Mouse (Mus musculus) forebrain, embryonic 11.5 days (tissue): ENCODE measurements around the gene Rfx4. TPM values are rescaled to one million over a fixed set of nuclear protein-coding genes. Genes with fewer than 3 reads are reported as not detected.

Source experiments
- ATAC-seq: fragments of 200-750 bp; cut with Nextera tagmentation; replicated peaks from 2 replicates; pipeline ENCODE4 v1.8.0; 2017; ENCODE audit warnings: moderate TSS enrichment; ENCODE audit not compliant: low FRiP score
- DNase-seq: peaks from one replicate; pipeline ENCODE4 v3.0.0-alpha.2; 2017; ENCODE audit warnings: low spot score
- H3K27ac ChIP-seq: fragments of 300-500 bp; sonication (generic); 2 replicates; pipeline ENCODE4 v1.5.1; 2014; ENCODE audit warnings: low read depth, low read length
- H3K27me3 ChIP-seq: fragments of 300-500 bp; sonication (generic); 2 replicates; pipeline ENCODE4 v1.6.1; 2014; ENCODE audit warnings: mild to moderate bottlenecking, low read length, mixed read lengths; ENCODE audit not compliant: control insufficient read depth, insufficient read depth
- H3K36me3 ChIP-seq: fragments of 300-500 bp; sonication (generic); 2 replicates; pipeline ENCODE4 v1.6.1; 2014; ENCODE audit warnings: mild to moderate bottlenecking, low read length, moderate library complexity, mixed read lengths; ENCODE audit not compliant: control insufficient read depth, insufficient read depth
- H3K4me1 ChIP-seq: fragments of 300-500 bp; sonication (generic); replicated peaks from 2 replicates; pipeline ENCODE4 v1.6.1; 2014; ENCODE audit warnings: low read length, mixed read lengths; ENCODE audit not compliant: control insufficient read depth, insufficient read depth
- H3K4me2 ChIP-seq: fragments of 300-500 bp; sonication (generic); 2 replicates; pipeline ENCODE4 v1.6.1; 2014; ENCODE audit warnings: low read depth, mild to moderate bottlenecking, low read length, moderate library complexity, mixed read lengths; ENCODE audit not compliant: severe bottlenecking
- H3K4me3 ChIP-seq: fragments of 300-500 bp; sonication (generic); 2 replicates; pipeline ENCODE4 v1.5.1; 2014; ENCODE audit warnings: low read depth, low read length
- H3K9ac ChIP-seq: fragments of 300-500 bp; sonication (generic); 2 replicates; pipeline ENCODE4 v1.6.1; 2014; ENCODE audit warnings: low read length
- H3K9me3 ChIP-seq: fragments of 300-500 bp; sonication (generic); 2 replicates; pipeline ENCODE4 v1.6.1; 2016; ENCODE audit warnings: low read length, mixed read lengths; ENCODE audit not compliant: control insufficient read depth
- WGBS: fragments of 180-500 bp; shearing (Covaris S2); extraction: QIAGEN DNeasy Blood & Tissue Kit; methylation state at CpG from one replicate; pipeline ENCODE4 v1.1.7; 2014; 5-methylcytosine and 5-hydroxymethylcytosine counted together
- polyA plus RNA-seq: library from polyadenylated mRNA; unstranded; fragments of >200 nt; fragmentation: Nextera tagmentation; extraction: Ambion mirVana; gene quantifications from 2 replicates; pipeline ENCODE4 v1.2.1, GENCODE M21; 2014

Gene Rfx4
- polyA plus RNA-seq, 1 experiment from 2014 or later: 36.0 TPM

DNA sequence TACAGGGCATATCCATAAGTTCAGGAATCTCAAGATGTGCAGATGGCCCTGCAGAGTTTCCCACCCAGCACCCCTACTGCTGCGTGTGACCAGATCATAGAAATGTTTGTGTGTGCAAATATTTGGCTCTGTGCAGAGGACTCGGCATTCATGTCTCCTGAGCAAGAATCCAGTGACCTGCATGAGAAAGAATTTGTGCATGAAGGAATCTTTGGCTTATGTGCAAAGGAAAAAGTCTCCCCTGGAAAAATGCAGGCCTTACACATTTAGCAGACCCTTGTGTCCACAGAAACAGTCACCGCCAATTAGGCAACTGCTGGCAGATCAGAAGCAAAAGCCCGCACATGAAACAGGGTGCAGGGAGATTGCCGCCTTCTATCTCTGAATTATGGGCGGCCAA, 22.4 kb upstream of the Rfx4 start:
- Histone ChIP-seq H3K9me3 (no peaks in the 10 kb centered on the region; the same call in 1 of the 2 replicates), H3K9ac (no peak overlapping the region), H3K27me3 (no peaks in the 10 kb centered on the region), H3K4me1 (no peaks in the 10 kb centered on the region), H3K27ac (no peak overlapping the region), H3K4me2 (no peak overlapping the region), H3K36me3 (no peaks in the 10 kb centered on the region), H3K4me3 (no peak overlapping the region)
- peak; percentile 37 for DNase-seq
- 85% methylated on average over 6 of the region's 6 CpGs for WGBS
- no peak for ATAC-seq

DNA sequence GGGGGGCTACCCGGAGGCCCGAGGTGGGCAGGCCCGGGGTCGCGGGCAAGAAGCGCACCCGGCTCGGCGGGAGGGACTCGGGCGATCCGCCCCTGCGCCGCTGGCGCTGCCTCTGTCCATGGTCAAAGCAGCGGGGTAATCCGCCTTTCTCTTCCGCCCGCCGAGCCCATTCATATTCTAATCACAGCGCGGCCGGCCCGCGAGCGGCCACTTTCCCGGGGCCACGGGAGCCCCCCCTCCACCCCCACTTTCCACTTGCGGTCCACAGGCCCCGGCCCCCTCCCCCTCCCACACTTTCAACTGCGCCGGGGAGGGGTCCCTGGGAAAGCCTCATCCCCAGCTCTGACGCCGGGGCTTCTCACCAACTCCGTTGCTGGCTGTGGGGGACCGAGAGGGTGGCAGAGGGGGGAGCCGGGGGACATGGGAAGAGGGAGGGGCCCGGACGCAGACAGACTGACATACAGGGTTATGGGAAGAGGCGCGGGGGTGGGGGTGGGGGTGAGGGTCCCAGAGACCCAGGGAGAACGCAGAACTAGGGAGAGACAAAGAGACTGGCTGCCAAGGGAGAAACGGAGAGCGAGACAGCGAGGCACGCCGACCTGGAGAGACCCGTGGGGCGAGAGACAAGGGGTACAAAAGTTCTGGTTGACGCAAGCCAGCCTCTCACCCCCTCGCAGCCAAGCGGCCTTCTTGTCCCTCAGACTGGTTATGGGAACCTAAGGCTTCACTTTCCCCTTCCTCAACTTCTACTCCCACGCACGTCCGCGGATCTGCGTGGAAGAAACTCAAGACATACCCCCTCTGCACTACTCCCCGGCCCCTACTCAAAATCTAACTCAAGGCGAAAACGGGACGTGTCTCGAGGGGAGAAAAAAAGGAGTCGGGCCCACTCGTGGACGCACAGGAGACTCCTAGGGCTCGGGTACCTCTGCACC, 744 bp upstream of the Rfx4 start:
- under 1% methylated on average over 66 of the region's 66 CpGs for WGBS
- Histone ChIP-seq H3K27me3 (peaks cover 31% of the 10 kb centered on the region), H3K4me1 (peaks cover 29% of the 10 kb centered on the region)

GRCm38 (mm10) chr10:84756435-84757095, 703 bp downstream of the Rfx4 start:
- DNase-seq (peak; percentile 83), ATAC-seq (peak; percentile 9; the same call in 1 of the 2 replicates)
- no peaks in the 10 kb centered on the region for H3K36me3 ChIP-seq
- peak overlapping the region; percentile 81 for H3K9ac ChIP-seq
- peak overlapping the region; percentile 59 for H3K4me3 ChIP-seq
- peak overlapping the region; percentile 74 for H3K4me2 ChIP-seq
- under 1% methylated on average over 42 of the region's 42 CpGs for WGBS
- H3K27ac ChIP-seq: peak overlapping the region; percentile 98
- no peaks in the 10 kb centered on the region for H3K9me3 ChIP-seq
- H3K27me3 ChIP-seq: peaks cover 33% of the 10 kb centered on the region
- peaks cover 36% of the 10 kb centered on the region for H3K4me1 ChIP-seq

More for the DNA sequence above, 744 bp upstream of the Rfx4 start:
- H3K9ac ChIP-seq: peak overlapping the region; percentile 63
- no peaks in the 10 kb centered on the region for H3K36me3 ChIP-seq
- peak overlapping the region; percentile 59 for H3K4me3 ChIP-seq
- peak; percentile 92 for DNase-seq
- H3K27ac ChIP-seq: peak overlapping the region; percentile 98
- peak; percentile 79 for ATAC-seq
- H3K4me2 ChIP-seq: peak overlapping the region; percentile 74
- H3K9me3 ChIP-seq: no peaks in the 10 kb centered on the region

GRCm38 (mm10) chr10:84757426-84758199, 1.8 kb downstream of the Rfx4 start:
- Histone ChIP-seq H3K27me3 (peaks cover 32% of the 10 kb centered on the region), H3K9me3 (no peaks in the 10 kb centered on the region), H3K27ac (peak overlapping the region; percentile 98; the same call in 1 of the 2 replicates), H3K36me3 (no peaks in the 10 kb centered on the region), H3K4me2 (peak overlapping the region; percentile 74), H3K9ac (peak overlapping the region; percentile 81), H3K4me1 (peaks cover 34% of the 10 kb centered on the region), H3K4me3 (peak overlapping the region; percentile 59)
- WGBS: 1% methylated on average over 22 of the region's 22 CpGs
- ATAC-seq (no peak), DNase-seq (peak; percentile 63)

DNA sequence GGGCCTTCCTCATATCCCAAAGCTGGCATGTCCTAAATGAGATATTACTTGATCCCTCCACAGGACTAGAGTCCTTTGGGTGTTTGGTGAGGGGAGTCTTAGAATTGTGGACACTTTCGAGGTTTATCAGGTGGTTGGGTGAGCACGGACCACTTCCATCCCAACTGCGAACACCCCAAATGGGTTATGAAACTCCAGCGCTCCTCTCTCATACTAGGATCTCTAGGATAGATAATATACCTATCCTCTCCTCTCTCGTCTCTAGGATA, 2.3 kb downstream of the Rfx4 start:
- Histone ChIP-seq H3K9me3 (no peaks in the 10 kb centered on the region), H3K9ac (peak overlapping the region; percentile 81), H3K27me3 (peaks cover 28% of the 10 kb centered on the region), H3K27ac (no peak overlapping the region), H3K36me3 (no peaks in the 10 kb centered on the region), H3K4me3 (peak overlapping the region; percentile 59), H3K4me1 (peaks cover 34% of the 10 kb centered on the region), H3K4me2 (peak overlapping the region; percentile 74)
- 2% methylated on average over 5 of the region's 5 CpGs for WGBS
- DNase-seq (no peak), ATAC-seq (no peak)

DNA sequence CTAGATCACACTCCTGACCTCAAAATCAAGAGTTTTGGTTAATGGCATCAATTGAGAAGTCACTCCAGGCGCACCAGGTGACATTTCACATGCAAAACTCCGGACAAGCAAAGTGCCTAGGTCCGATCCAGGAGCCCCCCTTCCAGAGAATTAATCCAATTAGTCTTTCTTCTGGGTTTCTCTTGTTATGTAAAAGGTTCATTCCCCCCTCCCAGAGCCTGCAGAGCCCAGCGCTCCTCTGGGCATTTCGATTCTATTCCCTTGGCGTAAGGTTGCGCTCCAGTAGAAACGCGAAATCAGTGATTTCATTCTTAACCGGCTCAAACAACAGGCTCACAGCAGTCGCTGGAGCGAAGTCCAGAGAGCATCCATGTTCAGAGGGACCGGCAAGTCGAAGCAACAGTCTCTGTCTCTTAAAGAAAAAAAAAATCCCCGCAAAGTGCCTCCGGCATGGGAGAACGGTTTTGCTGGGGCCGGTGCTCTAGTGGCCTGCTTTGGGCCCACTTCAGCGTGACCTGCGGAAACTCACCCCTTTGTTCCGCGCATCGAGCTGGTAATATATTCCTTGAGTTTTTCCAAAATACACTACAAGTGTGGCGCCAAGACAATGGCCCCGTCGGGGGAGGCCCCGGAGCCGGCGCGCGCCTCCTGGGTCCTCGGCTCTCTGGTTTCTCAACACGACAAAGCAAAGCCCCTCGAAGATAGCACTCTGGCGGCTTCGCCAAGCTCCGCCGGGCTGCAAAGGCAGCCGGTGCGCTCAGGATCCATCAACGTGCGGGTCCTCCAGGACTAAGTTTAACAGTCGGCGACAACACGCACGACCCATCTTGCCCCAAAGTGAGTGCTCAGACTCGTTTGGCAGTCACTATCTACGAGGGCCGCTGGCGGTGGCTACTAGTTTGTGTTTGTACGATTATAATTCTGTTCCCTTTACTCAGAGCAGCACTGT, 2.9 kb downstream of the Rfx4 start:
- under 1% methylated on average over 51 of the region's 51 CpGs for WGBS

DNA sequence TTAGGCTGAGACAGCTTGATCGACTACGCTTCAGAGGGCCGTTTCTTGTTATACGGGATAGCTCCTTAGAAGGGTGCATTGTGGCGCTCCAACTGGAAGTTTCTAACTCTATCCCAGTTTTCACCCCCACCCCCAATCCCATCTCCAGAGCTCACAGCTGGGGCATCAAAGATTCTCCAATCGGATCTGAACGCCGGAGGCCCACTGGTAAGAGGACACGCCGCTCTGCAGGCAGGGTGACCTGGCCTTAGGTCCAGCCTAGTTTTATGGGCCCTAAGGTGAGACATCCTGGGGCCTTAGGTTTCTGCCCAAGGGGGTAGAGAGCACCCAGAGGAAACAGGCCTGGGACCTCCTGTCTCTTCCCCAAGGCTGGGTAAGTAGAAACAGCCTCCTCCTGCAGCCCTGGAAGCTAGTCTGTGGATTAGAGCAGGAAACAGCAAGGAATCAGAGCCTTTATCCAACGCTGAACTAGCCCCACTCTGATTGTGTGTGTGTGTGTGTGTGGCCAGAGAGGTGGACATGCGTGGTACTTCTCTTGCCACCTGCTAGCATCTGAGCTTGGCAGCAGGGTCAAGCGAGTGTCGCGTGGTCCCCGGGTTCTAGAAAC, 3.8 kb downstream of the Rfx4 start:
- ATAC-seq: no peak; the same call in 1 of the 2 replicates

More for the DNA sequence above, 2.9 kb downstream of the Rfx4 start:
- peaks cover 25% of the 10 kb centered on the region for H3K27me3 ChIP-seq
- H3K27ac ChIP-seq: 0 out of 2 replicates have a peak overlapping the region, but pooled peaks have one; percentile 18
- DNase-seq (peak; percentile 73), ATAC-seq (no peak)
- H3K36me3 ChIP-seq: no peaks in the 10 kb centered on the region
- no peaks in the 10 kb centered on the region for H3K9me3 ChIP-seq
- H3K9ac ChIP-seq: peak overlapping the region; percentile 81
- H3K4me2 ChIP-seq: peak overlapping the region; percentile 74
- H3K4me3 ChIP-seq: peak overlapping the region; percentile 59
- H3K4me1 ChIP-seq: peaks cover 34% of the 10 kb centered on the region

More for the DNA sequence above, 3.8 kb downstream of the Rfx4 start:
- H3K36me3 ChIP-seq: no peaks in the 10 kb centered on the region
- 5% methylated on average over 16 of the region's 16 CpGs for WGBS
- DNase-seq: peak; percentile 57
- H3K27me3 ChIP-seq: peaks cover 20% of the 10 kb centered on the region
- no peaks in the 10 kb centered on the region for H3K9me3 ChIP-seq
- peak overlapping the region; percentile 74 for H3K4me2 ChIP-seq
- H3K4me3 ChIP-seq: peak overlapping the region; percentile 59
- H3K9ac ChIP-seq: peak overlapping the region; percentile 81
- H3K4me1 ChIP-seq: peaks cover 29% of the 10 kb centered on the region
- H3K27ac ChIP-seq: peak overlapping the region; percentile 58
